Mouse (Mus musculus) adrenal gland, adult 18-20 months (tissue): ENCODE data around the gene Ern1. TPM values are rescaled to one million over a fixed set of nuclear protein-coding genes. Genes with fewer than 3 reads are reported as not detected.

Experiments
- DNase-seq, 2 experiments: peaks; one replicate each; pipeline ENCODE4 v3.0.0; 2021 to 2022; ENCODE audit warnings: low spot score in 2 of 2
- total RNA-seq, 2 experiments: library from RNA; stranded (reverse); gene quantifications; 1 replicate in 1 of 2; 2 replicates in 1 of 2; pipeline ENCODE4 v1.2.3; 2021

The Ern1 gene
- total RNA-seq, 2 experiments from 2014 or later, result 74.1 to 154 TPM

GRCm38 (mm10) chr11:106351941-106352340 is 135.7 kb downstream of the Ern1 start:
- DNase-seq, result no peak

- no peak for DNase-seq
Observed at GRCm38 (mm10) chr11:106351253-106351652, 136.4 kb downstream of the Ern1 start.

- no peak for DNase-seq
Observed at GRCm38 (mm10) chr11:106350853-106351252, 136.8 kb downstream of the Ern1 start.

- DNase-seq, result no peak
Observed at GRCm38 (mm10) chr11:106349772-106350171, 137.9 kb downstream of the Ern1 start.

GRCm38 (mm10) chr11:106344910-106345309 is 142.7 kb downstream of the Ern1 start:
- DNase-seq, result no peak

Other genes starting within 250 kb of the Ern1 start
- gene Ftsj3, start 231.8 kb downstream of the Ern1 start, total RNA-seq, result 10 to 100 TPM; 53.6 to 55.8 TPM
- gene Psmc5, start 231.7 kb downstream of the Ern1 start, total RNA-seq, result 100 to 1,000 TPM; 157 to 159 TPM
- 10 to 100 TPM; 47.4 to 63.7 TPM for gene Smarcd2, start 214.9 kb downstream of the Ern1 start, total RNA-seq
- gene Tcam1, start 211.2 kb downstream of the Ern1 start, total RNA-seq, result under 1 TPM; 0.10 to 0.13 TPM
- not detected for gene Gh, start 186.0 kb downstream of the Ern1 start, total RNA-seq
- under 1 TPM; 0.86 to 0.93 TPM for gene Cd79b, start 173.1 kb downstream of the Ern1 start, total RNA-seq
- under 1 TPM; 0.20 to 0.99 TPM for gene Scn4a, start 134.6 kb downstream of the Ern1 start, total RNA-seq
- not detected for gene Prr29, start 122.4 kb downstream of the Ern1 start, total RNA-seq
- 10 to 100 TPM; 12.5 to 15.0 TPM for gene Icam2, start 99.8 kb downstream of the Ern1 start, total RNA-seq
- gene Tex2, start 125.6 kb upstream of the Ern1 start, total RNA-seq, result 10 to 100 TPM; 52.1 to 54.2 TPM